Mouse (Mus musculus): ENCODE measurements around the gene Trim67. TPM values are rescaled to one million over a fixed set of nuclear protein-coding genes. Genes with fewer than 3 reads are reported as not detected.

Trim67 gene
- total RNA-seq (2021): 1 to 10 TPM; 1.2 to 1.7 TPM
- long read RNA-seq, partial matches to known transcripts: 0 of 1 reads
- long read RNA-seq, other reads (novel, unspliced or antisense): 1 of 1 reads

DNA sequence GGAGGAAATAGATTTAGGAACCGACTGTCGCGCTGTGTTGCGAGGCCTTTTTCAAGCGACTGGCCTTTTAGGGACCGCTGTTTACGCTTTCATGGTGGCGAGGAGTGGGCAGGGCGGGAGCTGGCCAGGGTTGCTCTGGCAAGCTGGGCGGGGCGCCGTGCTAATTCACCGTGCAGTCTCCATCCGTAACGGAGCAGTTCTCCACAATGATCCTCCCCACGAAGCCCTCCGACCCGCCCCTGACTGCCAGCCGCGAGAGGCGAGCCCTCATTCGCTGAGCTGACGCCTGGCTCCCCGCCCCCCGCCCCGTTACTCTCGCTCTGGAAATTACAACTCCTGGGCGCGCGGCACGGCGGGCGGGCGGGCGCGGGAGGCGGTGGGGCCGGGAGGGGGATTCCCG, at the start of gene Trim67:
Gene Trim67, plus strand, starts transcription at position 385 of the 400 bp plus-strand sequence.
- peak; percentile 26 to 39 for DNase-seq (ENCODE audit: low spot score in 2 of 2)

DNA sequence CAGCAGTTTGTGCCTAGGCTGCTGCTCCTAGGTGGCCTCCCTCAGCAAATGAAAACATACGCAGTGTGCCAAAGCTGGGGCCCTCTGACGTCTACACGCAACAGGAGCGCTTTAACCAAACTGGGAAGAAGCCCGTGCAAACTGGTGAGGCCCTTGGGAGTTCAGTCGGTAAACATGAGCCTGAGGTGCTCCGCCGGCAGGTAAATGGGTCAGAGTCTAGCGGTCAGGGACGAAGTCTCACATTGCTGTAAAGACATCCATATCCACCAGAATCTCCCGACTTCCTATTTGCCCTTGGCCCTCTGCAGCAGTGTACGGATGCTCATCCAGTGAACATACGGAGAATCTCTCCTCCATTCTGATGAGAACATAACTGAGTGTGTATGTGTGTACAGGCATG, 46.2 kb upstream of the Trim67 start:
- DNase-seq (ENCODE audit: low spot score in 2 of 2): no peak

DNA sequence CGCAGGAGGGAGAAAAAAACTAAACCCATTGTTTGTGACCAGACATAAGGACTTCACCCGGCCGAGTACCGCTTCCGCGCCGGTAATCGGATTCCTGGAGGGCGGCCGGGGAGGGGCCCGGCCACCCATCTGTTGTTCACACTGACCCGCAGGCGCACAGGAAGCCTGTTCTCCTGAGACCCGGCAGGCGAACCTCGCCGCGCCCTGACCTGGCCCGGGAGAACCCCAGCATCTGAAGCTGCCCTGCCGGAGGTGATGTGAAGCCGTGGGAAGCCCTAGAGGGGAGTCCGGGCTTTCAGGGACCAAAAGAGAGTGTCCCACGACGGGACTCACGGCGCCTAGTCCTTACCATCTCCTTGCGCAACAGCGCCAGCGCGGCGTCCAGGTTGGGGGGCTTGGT, 41.7 kb upstream of the Trim67 start:
- no peak for DNase-seq (ENCODE audit: low spot score in 2 of 2)

DNA sequence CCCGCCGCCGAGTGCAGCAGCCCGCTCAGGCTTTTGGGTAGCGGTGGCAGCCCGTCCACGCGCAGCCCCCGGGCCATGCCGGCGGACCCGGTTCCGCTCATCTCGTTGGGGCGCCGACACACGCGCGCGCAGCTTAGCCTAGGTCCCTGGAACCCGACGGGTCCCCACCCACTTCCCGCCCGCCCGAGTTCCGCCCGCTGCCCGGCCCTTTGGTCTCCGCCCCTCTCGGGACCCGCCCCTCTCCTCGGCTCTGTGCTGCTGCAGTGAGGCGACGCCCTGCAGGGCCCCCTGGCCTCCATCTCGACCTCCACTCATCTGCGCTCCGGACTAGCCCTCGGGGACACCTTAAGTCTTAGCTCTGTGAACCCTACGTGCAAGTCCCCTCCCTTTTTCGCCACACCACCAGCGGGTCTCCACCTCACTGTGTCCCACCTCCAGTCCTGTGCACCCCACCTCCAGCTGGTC, 41.2 kb upstream of the Trim67 start, which contains the start of gene Fam89a:
Gene Fam89a, minus strand, starts transcription at position 124 of the 465 bp plus-strand sequence.
- DNase-seq (ENCODE audit: low spot score in 2 of 2): no peak

DNA sequence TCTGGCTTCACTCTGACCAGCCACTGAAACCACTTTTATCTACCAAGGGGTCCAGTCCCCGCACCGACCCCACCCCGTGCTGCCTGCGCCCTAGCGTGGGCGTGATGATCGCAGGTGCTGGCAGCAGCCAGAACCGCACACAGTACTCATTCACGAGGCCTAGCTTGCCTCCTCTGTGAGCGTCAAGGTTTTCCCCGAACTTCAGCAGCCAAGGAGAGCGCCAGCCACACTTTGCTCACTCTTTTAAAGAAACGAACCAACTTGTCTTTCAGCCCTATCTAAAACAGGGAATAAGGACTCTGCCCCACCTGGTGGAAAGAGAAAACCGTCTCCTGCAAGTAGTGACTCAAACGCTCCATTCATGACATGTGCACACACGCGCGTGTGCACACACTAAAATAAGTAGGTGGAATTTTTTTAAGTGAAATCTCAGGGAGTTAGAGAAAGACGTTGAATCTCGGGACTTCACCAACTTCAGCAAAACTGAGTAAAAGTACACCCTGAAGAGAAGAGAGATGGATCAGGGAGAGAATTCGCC, 40.5 kb upstream of the Trim67 start:
- no peak for DNase-seq (ENCODE audit: low spot score in 2 of 2)

DNA sequence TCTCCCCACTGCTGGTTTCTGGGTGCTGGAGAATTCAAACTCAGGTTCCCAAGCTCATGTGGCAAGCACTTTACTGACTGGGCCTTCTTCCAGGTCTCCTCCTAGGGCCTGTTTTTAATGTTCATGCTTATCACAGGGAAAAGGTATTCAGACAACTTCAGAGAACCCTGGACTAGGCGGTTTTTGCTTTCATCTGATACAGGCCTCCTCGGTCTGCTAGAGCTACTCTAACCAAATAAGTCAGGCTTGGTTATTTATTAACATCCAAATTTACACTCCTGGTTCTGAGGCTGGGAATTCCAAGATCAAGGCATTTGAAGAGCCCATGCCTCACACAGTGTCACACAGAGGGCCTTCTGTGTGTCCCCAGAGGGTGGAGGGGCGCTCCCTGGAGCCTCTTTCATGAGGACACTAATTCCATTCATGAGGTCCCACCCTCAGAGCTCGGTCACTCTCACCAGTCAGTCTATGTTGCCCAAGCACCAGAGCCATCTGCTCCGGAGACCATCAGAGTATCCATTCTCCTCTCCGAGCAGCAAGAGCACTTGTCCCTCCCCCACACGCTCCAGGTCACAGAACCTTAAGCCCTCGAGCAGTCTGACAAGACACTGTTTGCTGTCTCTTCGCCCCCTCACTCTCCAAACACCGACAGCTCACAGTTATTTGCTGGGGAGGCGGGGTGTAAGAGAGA, 38.6 kb upstream of the Trim67 start:
- DNase-seq (ENCODE audit: low spot score in 2 of 2): peak in 1 of 2 experiments; percentile 17

DNA sequence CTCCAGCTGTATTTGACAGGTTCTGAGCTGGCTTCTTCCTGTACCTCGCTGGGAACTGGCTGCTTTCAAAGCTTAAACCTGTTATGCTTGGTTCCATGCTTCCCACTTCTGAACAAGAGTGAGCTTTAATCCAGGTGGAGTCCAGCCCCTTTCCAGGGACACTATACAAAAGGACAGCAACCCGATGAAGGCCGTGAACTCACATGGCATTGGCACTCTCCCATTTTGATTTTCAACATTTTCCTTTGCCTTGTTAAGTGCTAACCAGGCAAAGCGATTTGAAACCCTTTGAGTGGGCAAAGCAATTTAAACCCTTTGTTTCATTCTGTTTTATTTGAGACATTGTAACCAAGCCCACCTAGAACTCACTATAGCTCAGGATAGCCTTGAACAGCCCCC, 38.1 kb upstream of the Trim67 start:
- DNase-seq (ENCODE audit: low spot score in 2 of 2): no peak

DNA sequence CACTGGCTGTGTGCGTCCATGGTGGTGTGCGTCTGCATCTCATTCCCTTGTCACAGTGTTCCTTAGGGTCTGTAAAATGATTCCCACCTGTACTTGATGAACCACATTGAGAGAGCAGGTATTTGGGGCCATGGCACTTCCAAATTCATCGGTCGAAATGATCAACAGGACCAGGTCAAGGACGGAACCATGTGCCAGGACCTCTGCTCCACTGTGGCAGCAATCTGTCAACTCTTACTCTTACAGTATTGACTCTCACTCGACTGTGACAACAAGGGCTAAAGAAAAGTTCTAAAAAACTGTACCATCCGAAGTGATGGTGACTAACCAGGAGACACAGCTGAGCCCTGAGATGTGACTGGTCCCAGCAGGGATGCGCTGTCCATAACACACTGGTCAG, 37.4 kb upstream of the Trim67 start:
- DNase-seq (ENCODE audit: low spot score in 2 of 2): no peak

DNA sequence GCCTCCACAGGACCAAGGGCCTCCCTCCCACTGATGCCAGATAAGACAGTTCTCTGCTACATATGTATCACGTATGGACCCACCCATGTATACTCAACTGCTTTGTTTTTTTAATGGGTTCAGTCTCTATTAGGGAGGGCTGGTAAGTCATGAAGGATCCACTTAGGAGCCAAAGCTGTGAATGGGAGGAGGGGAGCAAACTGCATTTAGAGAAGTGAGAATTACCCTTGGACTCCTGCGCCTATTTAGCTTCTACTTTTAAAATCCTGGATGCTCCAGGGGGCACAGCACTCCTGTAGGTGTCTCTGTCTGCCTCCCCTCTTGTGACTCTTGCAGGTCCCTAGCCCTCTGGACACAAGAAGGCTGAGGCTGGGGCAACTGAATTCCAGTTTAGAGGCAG, 36.7 kb upstream of the Trim67 start:
- no peak for DNase-seq (ENCODE audit: low spot score in 2 of 2)

DNA sequence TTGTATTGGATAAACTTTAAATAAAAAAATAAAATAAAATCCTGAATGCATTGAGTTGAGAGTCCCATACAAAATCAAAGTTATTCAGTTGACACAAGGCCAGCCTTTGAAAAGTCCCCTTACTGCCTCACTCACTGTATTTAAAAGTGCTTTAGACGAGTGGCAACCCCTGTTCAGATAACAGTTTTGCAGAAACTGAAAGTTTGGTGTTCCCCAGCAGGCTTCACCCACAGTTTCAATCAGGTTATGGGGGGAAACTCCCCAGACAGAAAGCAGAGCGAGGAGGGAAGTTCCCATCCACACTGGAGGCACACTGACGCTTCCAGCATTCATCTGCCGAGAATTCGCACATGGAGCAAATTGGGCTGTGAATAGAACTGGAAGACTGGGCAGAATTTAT, 36.3 kb upstream of the Trim67 start:
- no peak for DNase-seq (ENCODE audit: low spot score in 2 of 2)

DNA sequence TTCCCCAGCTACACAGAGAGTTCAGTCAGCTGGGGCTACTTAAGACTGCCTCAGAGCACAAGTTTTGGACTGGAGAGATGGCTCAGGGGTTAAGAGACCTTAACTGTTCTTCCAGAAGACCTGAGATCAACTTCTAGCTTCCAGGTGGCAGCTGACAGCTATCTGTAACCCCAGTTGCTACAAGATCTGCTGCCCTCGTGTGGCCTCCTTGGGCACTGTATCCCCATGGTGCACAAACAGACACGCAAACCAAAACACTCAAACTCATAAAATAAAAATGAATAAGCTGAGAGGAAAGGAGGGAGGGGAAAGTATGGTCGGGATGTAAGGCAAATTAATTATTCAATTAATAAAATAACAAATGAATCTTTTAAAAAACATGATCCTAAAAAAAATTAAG, 34.3 kb upstream of the Trim67 start:
- DNase-seq (ENCODE audit: low spot score in 2 of 2): no peak

DNA sequence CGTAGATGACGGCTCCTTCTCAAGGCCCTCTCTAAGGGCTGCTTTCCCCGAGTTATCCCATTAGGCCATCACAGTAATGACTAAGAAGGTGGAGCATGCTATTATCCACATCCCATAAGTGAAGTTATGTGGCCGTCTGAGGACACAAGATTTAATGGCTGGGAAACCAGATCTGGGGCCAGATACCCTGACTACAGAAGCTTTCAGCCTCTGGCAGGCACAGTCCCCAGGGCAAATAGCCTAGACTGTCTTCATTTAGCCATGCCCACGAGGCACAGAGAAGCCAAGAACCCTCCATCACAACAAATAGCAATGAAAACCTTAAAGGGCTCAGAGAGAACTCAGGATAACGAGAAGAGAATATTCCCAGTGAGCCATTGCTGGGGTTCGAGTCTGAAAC, 29.8 kb upstream of the Trim67 start:
- DNase-seq (ENCODE audit: low spot score in 2 of 2): no peak

DNA sequence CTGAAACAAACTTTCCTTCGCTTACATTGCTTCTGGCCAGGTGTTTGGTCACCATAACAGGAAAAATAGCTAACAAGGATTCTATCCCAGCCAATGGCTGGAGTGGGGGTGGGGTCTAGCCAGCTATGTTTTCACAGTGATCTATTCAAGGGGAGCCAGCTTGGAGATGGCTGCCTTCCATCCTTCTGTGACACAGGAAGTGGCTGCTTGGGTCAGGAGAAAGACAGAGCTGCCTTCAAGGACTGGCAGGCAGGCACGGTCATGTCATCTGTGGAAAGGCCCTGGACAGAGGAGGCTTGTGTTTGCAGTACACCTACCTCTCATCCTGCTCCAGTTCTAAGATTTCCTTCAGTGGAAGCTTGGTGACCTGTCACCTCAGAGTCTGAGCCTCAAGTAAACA, 20.5 kb upstream of the Trim67 start:
- DNase-seq (ENCODE audit: low spot score in 2 of 2): peak in 1 of 2 experiments; percentile 15

DNA sequence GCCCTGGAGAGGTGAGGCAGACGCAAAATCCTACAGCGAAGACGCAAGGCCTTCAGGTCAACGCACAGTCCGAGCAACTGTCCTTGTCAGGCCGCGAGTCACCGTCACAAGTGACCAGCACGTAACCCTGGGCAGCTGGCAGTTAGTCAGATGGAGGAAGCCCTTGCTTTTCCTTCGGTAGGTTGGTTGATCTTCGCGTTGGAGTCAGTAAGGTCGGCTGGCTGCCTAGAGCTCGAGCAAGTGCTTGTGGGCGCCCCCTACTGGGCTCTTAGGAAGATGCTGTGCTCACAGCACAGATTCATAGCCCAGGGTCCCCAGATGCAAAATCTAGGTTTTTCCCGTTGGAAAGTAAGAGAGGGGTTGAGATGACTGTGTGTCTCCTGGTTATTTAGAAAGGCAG, 17.2 kb upstream of the Trim67 start:
- peak; percentile 53 to 84 for DNase-seq (ENCODE audit: low spot score in 2 of 2)

DNA sequence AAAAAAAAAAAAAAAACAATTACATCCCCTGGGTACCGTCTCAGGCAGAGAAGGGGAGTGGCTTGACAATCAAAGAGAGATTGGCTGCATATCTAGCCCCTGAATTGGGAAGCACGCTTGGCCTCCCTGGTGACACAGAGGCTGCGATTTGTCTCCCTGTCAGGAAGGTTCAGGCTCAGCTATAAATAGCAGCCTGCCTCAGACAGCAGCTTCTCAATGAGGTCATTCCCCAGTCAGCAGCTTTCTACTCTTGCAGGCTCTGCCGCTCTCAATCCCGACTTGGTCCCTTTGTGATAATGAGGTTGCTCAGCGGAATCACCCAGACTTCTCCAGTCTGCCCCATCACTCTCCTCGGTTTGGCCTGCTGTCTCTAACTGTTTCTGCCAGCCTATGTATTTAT, 12.7 kb upstream of the Trim67 start:
- DNase-seq (ENCODE audit: low spot score in 2 of 2): peak in 1 of 2 experiments; percentile 15

DNA sequence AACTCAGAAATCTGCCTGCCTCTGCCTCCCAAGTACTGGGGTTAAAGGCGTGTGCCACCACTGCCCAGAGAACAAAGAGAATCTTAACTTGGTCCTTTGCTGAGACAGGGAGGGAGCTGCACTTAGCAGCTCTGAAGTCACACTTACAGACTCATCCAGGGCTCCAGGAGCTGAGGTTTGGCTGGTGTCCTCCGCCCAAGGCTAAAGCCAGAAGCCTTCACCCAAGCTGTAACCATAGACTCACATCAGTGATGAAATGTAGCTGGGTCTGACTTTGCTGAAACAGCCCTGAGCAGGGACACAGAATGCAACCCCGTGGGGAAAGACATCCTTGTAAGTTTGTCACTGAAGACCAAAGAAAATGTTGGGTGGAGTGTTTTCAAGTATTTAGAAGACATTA, 10.5 kb upstream of the Trim67 start:
- DNase-seq (ENCODE audit: low spot score in 2 of 2): no peak

DNA sequence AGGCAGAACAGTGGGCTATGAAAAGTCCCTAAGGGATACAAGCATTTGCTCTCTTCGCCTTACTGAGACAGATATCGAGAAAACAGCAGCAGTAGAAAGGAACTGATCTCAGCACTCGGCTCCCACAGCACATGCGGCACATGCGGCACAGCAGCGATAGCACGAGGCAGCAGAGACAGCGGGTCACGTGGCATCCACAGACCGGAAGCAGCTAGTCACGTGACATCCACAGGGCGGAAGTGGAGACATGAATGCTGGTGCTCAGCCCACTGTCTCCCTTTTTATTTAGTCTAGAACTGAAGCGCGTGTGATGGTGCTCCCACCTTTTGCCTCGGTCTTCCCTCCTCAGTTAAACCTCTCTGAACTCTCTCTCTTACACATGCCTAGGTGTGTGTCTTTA, 9.7 kb upstream of the Trim67 start:
- DNase-seq (ENCODE audit: low spot score in 2 of 2): no peak

DNA sequence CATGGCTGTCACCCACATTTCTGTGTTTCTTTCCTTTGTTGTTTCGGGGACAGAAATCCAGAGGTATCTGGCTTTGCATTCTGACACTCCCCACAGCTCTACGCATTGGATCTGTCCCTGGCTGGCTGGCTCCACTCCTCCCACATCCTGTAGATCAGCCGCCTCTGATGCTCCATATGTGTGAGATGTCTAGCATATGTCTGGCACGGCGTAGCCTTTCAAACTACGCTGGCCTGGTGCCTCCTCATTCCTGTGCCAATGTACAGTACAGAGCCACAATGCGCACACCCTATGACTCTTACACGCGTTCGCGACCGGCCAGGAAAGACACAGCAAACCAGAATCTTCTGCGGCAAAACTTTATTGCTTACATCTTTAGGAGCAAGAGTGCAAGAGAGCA, 8.3 kb upstream of the Trim67 start:
- peak; percentile 6 to 68 for DNase-seq (ENCODE audit: low spot score in 2 of 2)

DNA sequence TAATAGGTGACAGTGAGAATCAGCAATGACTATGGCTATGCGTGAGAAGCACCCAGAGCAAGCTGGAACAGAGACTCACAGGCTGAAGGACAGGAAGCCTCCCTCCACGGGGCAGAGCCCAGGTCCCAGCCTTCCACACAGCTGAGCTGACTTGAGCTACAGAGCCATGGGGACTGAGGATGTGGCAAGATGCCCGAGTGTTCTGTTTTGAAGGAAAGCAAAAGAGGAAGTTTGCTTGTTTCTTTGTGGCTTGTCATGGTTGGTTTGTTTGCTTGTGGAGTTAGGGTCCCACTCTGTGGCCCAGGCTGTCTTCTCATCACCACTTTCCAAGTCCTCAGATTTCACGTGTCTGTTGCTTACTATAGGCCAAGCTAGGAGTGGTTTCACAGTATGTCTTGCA, 2.2 kb upstream of the Trim67 start:
- no peak for DNase-seq (ENCODE audit: low spot score in 2 of 2)

DNA sequence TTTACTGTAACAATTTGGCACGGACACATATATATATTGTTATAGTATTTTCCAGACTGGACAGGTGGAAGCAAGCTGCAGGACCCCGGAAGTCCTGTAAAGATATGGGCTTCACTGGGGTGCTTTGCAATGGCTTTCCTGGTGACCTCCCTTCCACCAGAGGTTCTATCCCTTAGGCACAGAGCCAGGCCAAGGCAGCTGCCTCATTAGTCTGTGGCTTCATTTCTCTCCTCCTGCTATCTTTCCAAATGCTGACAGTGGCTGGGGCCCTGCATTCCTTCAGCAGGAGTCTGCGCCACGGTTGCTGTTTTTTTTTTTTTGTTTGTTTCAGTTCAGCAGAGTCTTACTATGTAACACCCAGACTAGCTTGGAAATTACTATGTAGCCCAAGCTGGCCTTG, 1.1 kb upstream of the Trim67 start:
- no peak for DNase-seq (ENCODE audit: low spot score in 2 of 2)

DNA sequence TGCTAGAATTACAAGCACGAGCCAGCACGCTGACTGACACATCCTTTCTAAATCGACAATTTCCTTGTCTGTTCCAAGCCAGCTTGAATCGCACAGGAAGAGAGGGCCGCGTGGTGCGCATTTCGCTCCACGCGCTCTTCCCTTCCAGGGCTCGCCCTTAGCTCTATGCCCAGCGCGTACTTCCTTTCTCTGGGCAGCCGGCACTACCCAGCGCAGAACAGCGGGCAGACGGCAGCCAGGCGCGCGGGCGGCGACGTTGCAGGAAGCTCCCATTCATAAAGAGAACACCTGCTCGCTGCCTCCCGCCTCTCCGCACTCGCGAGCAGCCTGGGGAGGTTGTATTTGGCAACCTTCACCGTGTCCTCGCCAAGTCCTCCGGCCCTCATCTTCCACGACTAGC, 706 bp upstream of the Trim67 start:
- peak; percentile 38 to 56 for DNase-seq (ENCODE audit: low spot score in 2 of 2)

DNA sequence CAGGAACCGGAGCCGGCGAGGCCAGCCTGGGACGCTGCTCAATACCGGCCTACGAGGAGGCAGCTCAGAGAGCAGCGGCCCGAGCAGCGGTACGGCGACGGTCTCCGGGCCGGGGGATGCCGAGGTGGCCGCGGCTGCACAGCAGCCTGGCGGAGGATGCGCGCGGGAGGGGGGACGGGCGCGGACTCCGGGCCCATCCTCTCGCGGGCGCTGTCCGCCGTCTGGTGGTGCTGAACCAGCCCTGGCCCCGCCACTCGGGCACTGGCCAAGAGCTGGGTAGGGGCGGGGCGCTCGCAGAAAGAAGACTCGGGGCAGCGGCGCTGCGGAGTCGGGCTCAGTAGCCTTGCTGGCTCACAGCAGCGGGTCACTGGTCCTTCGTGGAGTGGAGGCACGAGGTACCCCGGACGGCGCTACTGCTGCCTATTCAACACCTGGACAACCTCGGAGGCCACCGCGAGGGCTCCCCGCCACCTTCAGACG, 320 bp downstream of the Trim67 start:
- DNase-seq (ENCODE audit: low spot score in 2 of 2): peak; percentile 32 to 63

Measured in layer of hippocampus, adult 18-20 months (tissue).